Mouse (Mus musculus): ENCODE data around the gene Kcnj6.

Kcnj6 gene

DNA sequence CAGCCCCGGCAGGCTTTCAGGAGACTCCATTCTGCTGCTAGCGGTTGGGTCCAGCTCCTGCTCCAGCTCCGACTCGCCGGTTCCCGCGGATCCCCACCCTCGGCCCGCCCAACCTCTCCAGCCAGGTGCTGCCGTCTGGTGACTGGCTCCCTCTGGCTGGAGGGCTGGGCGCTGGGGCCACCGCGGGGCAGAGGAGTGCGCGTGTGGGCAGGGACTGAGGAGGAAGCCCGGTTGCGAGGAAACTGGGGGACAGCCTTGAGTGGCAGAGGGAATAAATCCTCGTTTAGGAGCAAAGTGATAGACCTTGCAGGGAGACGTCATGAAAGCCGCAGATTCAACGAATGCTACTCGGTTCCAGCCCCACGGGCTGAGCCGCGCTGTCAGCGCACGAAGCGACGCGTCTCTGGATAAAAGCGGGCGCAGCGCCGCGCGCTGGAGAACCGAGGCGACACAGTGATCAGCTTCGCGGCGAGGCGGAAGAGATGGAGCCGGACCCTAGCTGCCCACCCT, at the start of gene Kcnj6:
Gene Kcnj6 (minus strand): TSS at position 362 of the 510 bp plus-strand sequence.
- peak; percentile 85 for DNase-seq

DNA sequence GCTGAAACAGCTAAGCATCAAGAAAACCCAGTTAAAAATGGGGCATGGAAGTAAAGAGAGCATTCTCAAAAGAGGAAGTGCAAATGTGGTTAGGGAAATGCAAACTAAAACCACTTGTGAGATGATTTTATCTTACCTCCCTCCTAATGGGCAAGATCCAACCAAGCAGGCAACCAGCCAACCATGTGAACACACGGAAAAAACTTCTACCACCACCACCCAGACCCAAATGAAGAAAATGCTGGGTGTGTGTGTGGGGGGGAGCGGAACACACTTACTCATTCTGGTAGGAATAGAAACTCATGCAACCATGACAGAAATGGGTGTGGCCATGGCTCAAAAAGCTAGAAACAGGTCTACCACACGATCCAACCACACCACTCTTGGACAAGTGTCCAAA, 12.4 kb upstream of the Kcnj6 start:
- no peak for DNase-seq

DNA sequence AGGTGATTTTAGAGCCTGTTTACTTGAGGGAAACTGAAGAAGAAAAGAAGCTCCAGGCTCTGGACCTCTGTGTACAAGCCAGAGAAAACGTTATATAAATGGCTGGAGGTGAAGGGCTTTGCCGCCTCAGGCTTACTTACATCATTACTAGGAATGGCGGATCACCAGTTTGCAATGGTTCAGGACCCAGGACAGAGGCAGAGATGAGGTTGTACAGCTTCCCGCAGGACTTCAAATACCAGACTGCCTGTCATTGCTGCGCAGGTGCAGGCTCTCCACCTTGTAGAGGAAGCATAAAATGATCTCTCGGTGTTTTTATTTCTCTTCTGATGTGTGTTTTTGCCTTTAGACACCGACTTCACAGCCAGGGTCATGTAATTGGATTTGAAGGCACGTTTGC, 7.1 kb upstream of the Kcnj6 start:
- no peak for DNase-seq

DNA sequence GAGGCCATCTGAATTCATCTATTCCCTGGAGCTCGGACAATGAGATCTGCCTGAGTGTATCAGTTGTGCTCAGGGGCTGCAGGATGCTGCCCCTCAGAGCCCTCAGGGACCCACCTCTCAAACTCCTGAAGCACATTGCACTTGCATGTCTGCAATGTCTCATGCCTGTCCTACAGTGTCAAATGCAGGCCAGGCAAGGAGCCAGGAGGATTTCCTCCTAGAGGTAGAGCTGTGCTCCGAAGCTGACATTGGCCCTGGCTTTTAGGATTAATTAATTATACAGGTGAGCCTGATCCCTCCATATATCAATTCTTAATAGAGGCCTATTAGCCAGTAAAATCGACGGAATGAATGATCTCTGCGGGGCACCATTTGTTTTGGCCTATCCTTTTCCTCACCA, 2.0 kb upstream of the Kcnj6 start:
- peak; percentile 26 for DNase-seq

DNA sequence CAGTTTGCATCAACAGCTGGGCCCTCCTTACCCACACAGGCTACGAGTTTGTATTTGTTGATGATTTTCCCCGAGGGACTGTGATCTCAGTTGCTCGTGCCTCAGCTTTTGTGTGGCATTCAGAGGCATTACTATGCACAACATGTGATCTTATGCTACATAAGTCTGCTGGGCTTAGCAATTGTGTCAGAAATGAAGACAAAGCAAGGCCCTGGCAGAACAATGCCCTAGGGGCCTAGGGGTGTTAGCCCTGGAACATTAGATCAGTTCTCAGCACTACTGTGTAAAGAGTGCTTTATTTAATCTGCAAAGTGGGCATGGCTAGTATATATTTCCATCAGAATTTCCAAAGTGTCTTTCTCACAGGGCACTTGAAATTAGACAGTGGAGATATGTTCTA, 1.5 kb upstream of the Kcnj6 start:
- peak; percentile 21 for DNase-seq

DNA sequence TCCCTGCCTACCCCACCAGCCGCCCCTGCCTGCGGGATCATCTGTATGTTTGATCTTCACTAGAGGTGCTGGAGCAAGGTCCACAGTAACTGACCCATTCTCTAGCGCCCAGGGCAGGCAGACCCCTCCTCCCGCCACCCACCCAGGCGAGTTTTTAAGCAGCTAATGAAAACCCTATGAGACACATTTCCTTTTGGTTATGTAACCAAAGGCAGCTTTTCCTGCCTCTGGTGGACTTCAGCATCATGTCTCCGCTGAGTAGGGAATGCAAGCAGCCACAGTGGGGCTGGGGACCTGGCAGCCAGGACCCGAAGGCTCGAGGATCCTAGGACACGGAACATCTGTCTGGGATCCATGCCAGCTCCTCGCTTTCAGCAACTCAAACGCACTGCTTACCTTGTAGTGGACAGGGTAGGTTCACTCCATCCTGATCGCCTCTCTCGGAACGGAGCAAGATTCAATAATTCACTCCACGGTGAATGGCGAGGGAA, 665 bp downstream of the Kcnj6 start:
- peak; percentile 77 for DNase-seq

DNA sequence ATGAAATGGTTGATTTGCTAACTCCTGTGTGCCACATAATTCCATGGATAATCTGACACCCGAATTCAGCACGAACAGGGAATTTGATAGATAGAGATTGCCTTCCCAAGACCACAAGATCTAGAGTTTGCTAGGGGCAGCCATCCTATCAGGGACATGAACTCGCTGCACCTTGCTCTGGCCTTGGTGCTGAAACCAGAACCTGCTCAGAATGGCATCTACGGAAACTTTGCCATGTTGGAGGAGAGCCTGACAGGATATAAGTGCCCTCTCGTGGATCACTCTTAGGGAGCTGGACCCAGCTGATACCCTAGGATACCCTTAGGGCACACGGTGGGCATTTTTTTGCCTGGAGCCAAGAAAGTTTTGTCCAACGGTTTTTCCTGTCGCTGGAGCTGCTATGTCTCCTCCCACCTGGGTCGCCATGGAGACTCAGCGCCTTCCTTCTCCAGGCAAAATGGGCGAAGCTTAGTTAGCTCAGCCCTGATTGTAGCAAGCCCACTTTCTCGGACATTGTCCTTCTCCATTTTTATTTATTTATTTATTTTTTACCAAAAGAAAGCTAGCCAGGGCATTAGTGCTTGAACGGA, 1.9 kb downstream of the Kcnj6 start:
- peak; percentile 42 for DNase-seq

DNA sequence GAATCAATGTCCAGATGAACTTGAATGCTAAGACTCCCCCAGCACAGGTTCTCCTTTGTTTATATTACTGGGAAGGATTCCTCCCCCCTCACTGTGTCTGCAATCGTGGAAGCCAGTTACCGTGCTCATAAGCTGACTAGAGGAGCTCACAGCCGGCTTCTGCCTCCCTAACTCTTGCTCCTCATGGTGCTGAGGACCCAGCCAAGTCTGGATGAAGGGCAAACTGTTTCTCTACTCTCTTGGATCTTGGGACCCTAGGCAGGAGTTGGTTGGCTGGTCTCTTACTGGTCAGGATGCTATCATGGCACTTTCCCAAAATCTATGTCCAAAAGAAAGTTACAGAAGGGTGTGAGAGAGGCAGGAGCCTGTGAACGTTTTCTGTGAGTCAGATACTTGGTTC, 2.6 kb downstream of the Kcnj6 start:
- peak; percentile 45 for DNase-seq

DNA sequence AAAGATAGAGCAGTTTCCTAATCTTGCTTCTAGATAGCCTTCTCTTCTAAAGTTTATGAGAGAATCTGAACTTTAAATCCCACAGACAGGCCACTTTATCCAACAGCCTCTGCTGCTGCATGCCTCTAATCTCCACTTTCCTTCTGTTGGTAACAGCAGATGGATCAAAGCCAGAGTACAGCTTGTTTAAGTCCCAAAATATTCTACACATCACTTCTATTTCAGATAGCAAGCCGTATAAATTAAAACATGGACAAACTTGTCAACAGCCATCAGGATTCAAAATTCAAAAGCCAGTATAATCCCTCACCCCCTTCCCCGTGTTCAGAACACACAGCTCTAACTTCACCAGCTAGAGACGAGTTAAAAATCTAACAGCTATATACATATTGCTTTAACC, 3.4 kb downstream of the Kcnj6 start:
- DNase-seq = peak; percentile 32

DNA sequence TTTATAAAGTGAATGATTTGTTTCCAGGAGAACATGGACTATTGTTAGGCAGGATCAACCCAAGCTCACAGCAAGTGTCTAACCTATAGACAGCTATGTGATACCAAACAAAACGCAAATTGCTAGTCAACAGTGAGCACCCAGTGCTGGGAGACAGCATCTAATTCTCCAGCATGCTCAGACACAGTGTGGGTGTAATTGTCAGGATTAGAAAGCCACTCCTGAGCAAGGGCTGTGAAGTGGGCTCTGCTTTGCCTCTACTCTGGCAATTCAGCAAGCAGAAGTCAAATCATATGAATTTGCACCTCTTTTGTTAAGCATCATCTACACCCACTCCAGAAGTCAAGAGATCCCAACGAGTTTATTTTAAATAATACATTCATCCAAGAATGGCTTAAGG, 7.4 kb downstream of the Kcnj6 start:
- DNase-seq = peak; percentile 7

DNA sequence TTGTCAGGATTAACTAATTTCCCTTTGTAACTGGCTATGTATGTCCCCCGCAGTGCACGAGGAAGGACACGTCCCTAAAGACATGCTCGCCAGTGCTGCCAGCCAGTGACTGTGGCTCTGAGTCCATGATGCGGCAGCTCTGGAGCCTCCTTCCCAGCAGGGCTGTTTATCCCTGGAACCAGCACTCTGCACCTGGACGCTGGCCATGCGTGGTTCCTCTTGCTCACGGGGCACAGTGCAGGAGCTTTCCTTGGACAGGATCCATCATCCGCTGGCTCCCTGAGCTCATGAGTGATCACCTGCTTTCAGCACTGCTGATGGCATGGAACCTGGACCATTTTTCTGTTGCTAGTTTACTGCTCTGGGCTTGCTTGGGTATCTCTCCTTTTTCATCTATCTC, 10.8 kb downstream of the Kcnj6 start:
- peak; percentile 96 for DNase-seq

DNA sequence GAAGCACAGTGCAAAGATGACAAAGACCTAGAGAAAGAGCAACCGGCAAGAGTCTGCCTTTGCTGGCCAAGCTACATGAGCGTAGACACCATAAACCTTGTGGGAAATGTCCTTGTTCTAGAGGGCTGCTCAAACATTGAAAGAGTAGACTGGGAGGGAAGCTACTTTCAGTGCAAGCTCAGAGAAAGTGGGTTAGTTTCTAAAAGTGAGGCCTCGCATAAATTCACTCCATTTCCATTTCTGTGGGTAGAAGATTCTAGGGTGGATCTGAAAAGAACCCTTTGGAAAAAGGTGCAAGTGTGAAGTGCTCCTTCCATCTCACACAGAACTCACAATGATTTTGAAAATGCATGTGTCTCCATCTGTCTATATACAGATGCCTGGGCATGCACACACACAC, 13.2 kb downstream of the Kcnj6 start:
- DNase-seq = no peak

DNA sequence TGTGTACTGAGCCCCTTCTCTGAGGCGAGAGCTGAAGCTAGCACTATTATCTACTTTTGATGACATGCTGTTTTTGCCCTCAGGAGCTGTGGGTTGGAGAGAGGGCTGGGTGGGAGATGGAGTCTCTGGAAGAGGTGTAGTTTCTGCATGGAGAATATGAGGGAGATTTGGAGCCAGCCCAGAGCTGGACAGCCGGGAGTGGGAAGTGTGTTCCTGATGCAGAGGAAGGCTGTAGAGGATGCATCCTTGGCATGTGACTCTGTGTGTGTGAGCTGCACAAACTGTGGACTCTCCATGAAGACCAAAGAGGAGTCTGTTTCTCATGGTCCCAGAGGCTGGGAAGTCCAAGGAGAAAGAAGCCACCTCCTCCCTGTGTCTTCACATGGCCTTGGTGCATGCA, 17.1 kb downstream of the Kcnj6 start:
- DNase-seq = no peak

DNA sequence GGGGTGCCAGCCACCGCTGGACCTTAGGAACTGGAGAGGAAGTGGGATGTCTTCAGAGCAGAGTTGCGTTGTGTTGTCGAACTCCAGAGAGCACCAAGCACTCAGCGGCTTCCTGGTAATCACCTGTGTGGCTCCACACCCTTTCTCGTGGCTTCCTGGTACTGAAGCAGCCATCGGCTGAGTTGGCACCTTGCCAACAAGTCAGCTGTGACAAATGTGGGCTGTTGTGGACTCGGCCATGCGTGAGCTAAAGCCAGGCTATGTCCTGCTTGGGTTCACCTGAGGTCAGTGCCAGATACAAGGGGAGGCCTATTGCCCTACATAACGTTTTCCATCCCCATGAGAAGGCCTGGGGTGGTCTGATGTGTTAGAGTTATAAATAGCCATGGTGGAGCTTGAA, 18.0 kb downstream of the Kcnj6 start:
- DNase-seq = peak; percentile 55

DNA sequence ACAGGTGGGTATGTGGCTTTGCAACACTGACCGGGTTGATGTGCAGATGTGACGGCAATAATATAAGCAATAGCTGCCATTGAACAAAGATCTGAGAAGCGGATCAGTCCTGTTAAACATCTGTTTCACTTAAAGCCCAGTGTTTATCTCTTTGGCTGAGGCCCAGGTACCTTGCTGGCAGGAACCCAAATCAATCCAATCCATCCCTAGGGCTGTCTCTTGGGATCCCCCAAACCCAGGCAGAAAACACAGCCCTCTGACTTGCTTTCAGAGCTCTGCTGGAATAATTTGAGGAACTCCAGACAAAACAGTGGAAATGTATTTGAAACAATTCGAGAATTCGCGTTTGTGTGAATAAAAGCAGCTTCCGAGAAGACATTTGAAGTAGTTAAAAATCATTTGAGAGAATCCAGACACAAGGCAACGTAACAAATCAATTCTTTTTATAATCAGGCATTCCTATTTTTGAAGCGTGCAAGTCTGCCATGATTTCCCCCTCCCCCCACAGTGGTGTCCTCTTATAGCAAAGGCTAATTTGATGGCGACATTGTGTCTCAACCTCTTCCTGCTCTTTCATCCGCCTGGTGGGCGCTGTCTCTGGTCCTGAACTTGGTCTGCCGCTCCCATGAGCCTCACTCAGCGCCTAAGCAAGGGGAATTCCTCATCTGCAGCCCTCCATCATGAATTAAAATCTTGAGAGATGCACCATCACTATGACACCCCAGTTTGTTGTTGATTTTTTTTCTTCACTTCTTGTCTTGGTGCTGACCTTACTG, 25.2 kb downstream of the Kcnj6 start:
- DNase-seq = no peak

DNA sequence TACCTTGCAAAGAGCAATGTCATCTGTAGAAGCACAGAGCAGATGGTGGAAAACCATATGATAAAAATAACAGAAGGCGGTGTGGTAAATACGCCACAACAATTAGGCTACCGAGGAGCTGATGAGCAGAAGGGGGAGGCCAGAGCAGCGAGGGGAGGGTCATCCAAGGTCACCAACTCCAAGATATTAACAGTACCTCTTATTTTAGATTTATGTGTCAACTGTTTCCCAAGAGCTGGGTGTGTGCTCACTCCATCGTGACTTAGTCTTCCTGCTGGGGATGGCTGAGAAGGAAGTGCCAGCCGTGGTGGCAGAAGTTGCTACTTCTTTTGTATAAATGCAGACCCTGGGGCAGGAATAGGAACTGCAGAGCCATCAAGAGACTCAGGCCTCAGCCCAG, 28.6 kb downstream of the Kcnj6 start:
- peak; percentile 79 for DNase-seq

DNA sequence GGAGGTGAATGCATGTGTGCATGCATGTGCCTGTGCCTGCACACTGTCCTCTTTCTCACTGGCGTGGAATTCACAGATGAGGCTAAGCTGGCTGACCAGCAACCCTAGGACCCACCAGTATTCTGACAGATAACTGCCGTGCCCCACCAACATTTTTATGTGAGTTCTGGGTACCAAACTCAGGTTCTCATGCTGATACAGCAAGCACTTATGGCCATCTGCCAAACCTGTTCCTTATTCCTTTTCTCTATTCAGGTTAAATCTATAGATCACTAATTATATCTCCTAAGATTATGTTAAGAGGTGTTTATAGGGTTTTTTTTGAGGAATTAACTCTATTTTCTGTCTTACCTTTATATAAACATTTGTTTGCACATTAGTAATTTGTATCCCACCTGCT, 29.0 kb downstream of the Kcnj6 start:
- peak; percentile 52 for DNase-seq

DNA sequence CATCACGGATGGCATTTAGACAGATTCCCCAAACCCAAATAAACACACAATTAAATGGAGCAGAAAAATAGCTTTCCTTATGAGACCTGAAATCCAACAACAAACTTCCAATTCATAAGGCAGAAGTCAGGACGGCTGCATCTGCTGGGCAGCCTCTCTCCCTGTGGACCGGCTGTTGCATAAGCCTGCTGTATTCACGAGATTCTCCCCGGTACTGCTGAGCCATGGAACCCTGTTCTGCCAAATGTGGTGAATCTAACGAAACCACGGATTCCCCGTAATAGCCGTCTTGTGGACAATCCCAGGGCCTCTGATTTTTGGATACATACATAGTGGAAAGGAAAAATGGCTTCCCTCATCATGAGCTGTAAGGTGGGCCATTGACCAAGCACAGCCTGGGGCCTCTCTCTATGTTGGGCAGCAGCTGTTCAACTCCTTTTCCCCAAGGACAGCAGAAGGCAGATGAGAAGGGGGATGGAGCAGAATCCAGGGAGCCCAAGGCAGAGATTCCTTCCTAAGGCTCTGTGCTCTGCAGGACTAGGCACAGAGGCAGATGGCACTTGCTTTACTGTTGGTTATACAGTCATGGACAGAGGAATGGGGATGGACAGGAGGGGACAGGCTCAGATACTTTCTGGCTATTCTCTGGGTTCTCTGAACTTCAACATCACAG, 40.2 kb downstream of the Kcnj6 start:
- peak; percentile 45 for DNase-seq

DNA sequence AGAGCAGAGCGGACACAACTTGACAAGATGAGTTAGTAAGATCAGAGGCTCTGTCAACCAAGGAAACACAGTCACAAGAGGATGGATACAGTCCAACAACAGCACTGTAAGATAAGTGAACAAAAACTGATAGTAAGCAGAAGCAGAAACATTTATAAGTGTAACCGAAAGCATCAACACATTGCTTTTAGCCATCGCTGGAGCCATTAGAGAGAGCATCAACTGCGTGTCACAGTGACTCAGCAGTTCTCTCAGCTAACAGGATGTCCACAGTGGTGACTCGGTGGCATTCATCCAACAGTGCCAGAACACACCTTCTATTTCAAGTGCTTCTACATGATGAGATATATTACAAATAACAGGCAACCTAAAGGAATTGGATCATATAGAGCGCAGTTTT, 41.1 kb downstream of the Kcnj6 start:
- DNase-seq = peak; percentile 70

DNA sequence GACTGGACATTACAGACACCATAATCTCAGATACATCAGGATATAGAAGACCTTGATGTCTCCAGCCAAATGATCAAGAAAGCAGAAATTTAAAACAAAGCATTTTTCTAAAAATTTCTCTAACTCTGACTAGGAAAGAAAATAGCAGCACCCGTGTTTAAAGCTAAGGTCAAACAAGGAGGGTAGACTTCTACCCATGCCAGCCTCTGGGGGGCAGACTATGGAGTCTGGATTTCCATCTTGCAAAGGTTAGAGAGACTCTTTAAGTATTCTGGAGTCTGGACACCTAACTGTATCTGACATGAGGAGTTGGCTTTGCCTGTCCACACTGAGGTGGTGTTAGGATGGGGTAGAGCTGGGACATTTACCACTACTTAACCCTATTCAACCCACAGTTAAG, 44.2 kb downstream of the Kcnj6 start:
- no peak for DNase-seq

DNA sequence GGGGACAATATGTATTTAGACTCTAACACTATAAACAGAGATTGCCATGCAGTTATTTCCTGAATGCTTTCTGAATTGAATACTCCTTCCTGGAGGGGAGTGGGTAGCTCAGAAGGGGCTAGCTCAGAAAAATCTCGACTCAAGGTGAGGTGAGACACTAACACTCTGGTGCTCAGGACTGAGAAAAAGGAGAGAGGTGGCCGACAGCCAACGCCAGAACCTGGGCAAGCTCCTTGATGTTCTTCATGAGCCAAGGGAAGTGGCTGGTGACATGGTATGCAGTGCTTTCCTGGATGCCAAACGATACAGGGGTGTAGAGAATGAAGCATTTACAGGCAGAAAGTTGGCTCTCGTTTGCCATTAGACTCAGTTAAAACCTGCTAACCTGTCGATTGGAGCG, 48.3 kb downstream of the Kcnj6 start:
- DNase-seq = peak; percentile 56

DNA sequence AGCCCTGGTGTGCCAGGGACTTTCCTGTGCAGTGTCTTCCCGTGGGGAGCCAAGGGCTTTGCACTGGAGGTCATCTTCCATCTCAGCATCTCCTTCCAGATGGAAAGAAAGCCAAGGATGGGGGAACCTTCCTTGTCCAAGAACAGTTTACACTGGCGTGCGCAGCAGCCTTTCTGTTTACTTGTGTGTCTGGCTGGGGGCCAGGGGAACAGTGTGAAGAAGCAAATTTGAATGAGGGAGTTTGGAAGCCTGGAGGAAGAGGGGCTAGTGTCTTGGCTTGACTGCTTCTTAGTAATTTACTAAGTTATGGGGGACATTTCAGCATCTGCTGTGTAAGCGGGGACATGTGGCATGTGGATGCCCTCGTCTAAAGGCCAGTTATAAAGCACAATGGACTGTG, 50.7 kb downstream of the Kcnj6 start:
- no peak for DNase-seq

DNA sequence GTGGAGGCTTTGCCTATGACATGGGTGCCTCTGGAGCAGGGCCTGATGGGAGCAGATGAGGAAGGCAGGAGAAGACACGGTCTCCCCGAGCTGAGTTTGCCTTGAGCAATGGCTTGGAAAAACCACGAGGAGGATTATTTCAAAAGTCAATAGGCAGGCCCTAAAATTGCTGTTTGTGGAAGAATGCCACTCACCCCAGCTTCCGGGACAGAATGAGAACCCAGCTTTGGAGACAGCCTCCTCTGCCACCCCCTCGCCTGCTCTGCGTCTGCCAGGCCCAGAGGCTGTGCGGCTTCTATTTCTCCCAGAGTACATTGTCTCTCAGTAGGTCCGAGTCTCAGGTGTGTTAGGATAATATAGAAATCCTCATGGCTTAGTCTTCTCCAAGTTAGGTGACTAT, 64.8 kb downstream of the Kcnj6 start:
- DNase-seq = peak; percentile 48
